Mouse (Mus musculus): ENCODE data around the gene Gli2. TPM values are rescaled to one million over a fixed set of nuclear protein-coding genes. Genes with fewer than 3 reads are reported as not detected.

Gene Gli2
- polyA plus RNA-seq, 1 experiment from 2014 or later, result 4.0 TPM

DNA sequence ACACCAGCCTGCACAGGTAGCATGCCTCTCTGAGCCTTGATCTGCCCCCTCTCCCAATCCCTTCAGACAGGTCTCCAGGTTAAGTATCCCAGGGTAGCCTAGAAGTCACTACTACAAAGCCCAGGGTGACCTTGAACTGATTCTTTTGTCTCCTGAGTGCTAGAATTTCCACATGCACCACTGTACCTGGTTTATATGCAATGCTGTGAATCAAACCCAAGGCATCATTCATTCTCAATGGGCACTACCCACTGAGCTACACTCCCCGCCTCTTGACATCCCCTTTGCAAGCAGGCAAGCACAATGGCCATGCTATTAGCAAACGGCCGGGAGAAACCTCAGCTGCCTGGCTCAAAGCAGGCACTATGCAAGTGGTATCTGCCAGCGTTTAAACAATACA is 106.2 kb downstream of the Gli2 start:
- 54% methylated on average over 4 of the region's 4 CpGs for WGBS
- Histone ChIP-seq H3K9me3 (ENCODE audit: control insufficient read depth, low read length) (no peaks in the 10 kb centered on the region), H3K9ac (replicated peaks; ENCODE audit: low read depth, low read length) (no peak overlapping the region), H3K27ac (ENCODE audit: low read length) (no peak overlapping the region), H3K36me3 (ENCODE audit: control insufficient read depth, insufficient read depth) (no peaks in the 10 kb centered on the region), H3K4me2 (ENCODE audit: low read length) (no peak overlapping the region), H3K4me1 (replicated peaks; ENCODE audit: control insufficient read depth, insufficient read depth, low read length) (no peaks in the 10 kb centered on the region), H3K27me3 (replicated peaks; ENCODE audit: control insufficient read depth, insufficient read depth, low read length) (no peaks in the 10 kb centered on the region), H3K4me3 (replicated peaks; ENCODE audit: low read length) (no peak overlapping the region)
- no peak for ATAC-seq

DNA sequence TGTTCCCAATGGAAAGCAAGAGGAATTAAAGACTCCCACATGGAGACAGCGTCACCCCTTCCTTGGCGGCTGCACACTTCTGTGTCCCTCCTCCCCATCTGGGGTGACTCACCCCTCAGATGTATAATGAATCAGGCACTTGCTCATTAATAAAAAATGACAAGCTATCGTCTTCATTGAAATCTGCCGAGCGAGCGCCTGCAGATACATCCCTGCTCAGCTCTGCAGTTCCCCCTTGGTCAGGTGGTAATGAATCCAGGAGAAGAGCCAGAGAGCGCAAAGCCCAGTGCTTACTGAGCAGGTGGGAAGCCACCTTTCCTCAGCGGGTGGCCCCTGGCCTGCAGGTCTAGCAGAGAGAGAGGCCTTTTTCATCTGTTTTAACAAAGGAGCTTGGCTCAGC is 112.1 kb downstream of the Gli2 start:
- Histone ChIP-seq H3K27ac (ENCODE audit: low read length) (no peak overlapping the region), H3K9me3 (ENCODE audit: control insufficient read depth, low read length) (no peaks in the 10 kb centered on the region), H3K27me3 (replicated peaks; ENCODE audit: control insufficient read depth, insufficient read depth, low read length) (no peaks in the 10 kb centered on the region), H3K36me3 (ENCODE audit: control insufficient read depth, insufficient read depth) (no peaks in the 10 kb centered on the region), H3K4me3 (replicated peaks; ENCODE audit: low read length) (no peak overlapping the region), H3K9ac (replicated peaks; ENCODE audit: low read depth, low read length) (no peak overlapping the region), H3K4me1 (replicated peaks; ENCODE audit: control insufficient read depth, insufficient read depth, low read length) (peaks cover 17% of the 10 kb centered on the region), H3K4me2 (ENCODE audit: low read length) (no peak overlapping the region)
- 40% methylated on average over 8 of the region's 8 CpGs for WGBS
- peak; percentile 16; the same call in 1 of the 2 replicates for ATAC-seq

GRCm38 (mm10) chr1:118940269-118940840 is 113.1 kb downstream of the Gli2 start:
- H3K27me3 ChIP-seq (replicated peaks; ENCODE audit: control insufficient read depth, insufficient read depth, low read length), result no peaks in the 10 kb centered on the region
- no peak overlapping the region for H3K9ac ChIP-seq (replicated peaks; ENCODE audit: low read depth, low read length)
- no peaks in the 10 kb centered on the region for H3K9me3 ChIP-seq (ENCODE audit: control insufficient read depth, low read length)
- peak overlapping the region; percentile 21; the same call in 1 of the 2 replicates for H3K27ac ChIP-seq (ENCODE audit: low read length)
- H3K4me3 ChIP-seq (replicated peaks; ENCODE audit: low read length), result no peak overlapping the region
- peaks cover 25% of the 10 kb centered on the region for H3K4me1 ChIP-seq (replicated peaks; ENCODE audit: control insufficient read depth, insufficient read depth, low read length)
- no peaks in the 10 kb centered on the region for H3K36me3 ChIP-seq (ENCODE audit: control insufficient read depth, insufficient read depth)
- peak; percentile 46 for ATAC-seq
- WGBS, result 8% methylated on average over 5 of the region's 5 CpGs
- no peak overlapping the region for H3K4me2 ChIP-seq (ENCODE audit: low read length)

- H3K27me3 ChIP-seq (replicated peaks; ENCODE audit: control insufficient read depth, insufficient read depth, low read length), result no peaks in the 10 kb centered on the region
- H3K4me3 ChIP-seq (replicated peaks; ENCODE audit: low read length), result no peak overlapping the region
- 76% methylated on average over 4 of the region's 4 CpGs for WGBS
- H3K4me1 ChIP-seq (replicated peaks; ENCODE audit: control insufficient read depth, insufficient read depth, low read length), result peaks cover 28% of the 10 kb centered on the region
- H3K4me2 ChIP-seq (ENCODE audit: low read length), result no peak overlapping the region
- no peak overlapping the region for H3K9ac ChIP-seq (replicated peaks; ENCODE audit: low read depth, low read length)
- H3K36me3 ChIP-seq (ENCODE audit: control insufficient read depth, insufficient read depth), result no peaks in the 10 kb centered on the region
- H3K27ac ChIP-seq (ENCODE audit: low read length), result no peak overlapping the region
- no peaks in the 10 kb centered on the region for H3K9me3 ChIP-seq (ENCODE audit: control insufficient read depth, low read length)
- ATAC-seq, result no peak
These were observed 115.2 kb downstream of the Gli2 start for GRCm38 (mm10) chr1:118938206-118938605.

GRCm38 (mm10) chr1:118936108-118936507 is 117.3 kb downstream of the Gli2 start:
- Histone ChIP-seq H3K9ac (replicated peaks; ENCODE audit: low read depth, low read length) (no peak overlapping the region; the same call in 1 of the 2 replicates), H3K27ac (ENCODE audit: low read length) (no peak overlapping the region; the same call in 1 of the 2 replicates), H3K4me2 (ENCODE audit: low read length) (no peak overlapping the region), H3K9me3 (ENCODE audit: control insufficient read depth, low read length) (no peaks in the 10 kb centered on the region), H3K4me3 (replicated peaks; ENCODE audit: low read length) (no peak overlapping the region), H3K4me1 (replicated peaks; ENCODE audit: control insufficient read depth, insufficient read depth, low read length) (peaks cover 22% of the 10 kb centered on the region), H3K27me3 (replicated peaks; ENCODE audit: control insufficient read depth, insufficient read depth, low read length) (no peaks in the 10 kb centered on the region), H3K36me3 (ENCODE audit: control insufficient read depth, insufficient read depth) (no peaks in the 10 kb centered on the region)
- 8% methylated on average over 4 of the region's 4 CpGs for WGBS
- peak; percentile 73 for ATAC-seq

- H3K4me2 ChIP-seq (ENCODE audit: low read length), result no peak overlapping the region
- no peak overlapping the region for H3K27ac ChIP-seq (ENCODE audit: low read length)
- no peak for ATAC-seq
These were observed 117.9 kb downstream of the Gli2 start for GRCm38 (mm10) chr1:118935518-118935917.

DNA sequence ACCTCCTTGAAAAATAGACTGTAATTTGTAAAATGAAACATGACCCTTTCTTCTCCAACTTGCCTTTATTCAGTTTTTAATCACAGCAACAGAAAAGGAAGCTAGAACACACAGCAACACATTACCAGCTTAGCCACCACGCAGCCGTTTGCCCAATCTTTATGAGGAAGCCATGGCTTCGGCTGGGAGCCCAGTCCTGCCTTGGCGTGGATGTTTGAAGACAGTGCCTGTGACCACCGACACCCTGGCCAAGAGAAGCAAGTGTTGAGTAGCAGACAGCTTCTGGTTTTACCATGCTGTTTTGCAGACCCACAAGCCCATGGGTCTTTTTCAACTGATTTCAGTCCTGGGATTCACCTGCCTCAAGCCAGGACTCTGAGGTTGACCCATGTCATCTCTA is 121.3 kb downstream of the Gli2 start:
- Histone ChIP-seq H3K4me3 (replicated peaks; ENCODE audit: low read length) (no peak overlapping the region), H3K36me3 (ENCODE audit: control insufficient read depth, insufficient read depth) (no peaks in the 10 kb centered on the region), H3K4me1 (replicated peaks; ENCODE audit: control insufficient read depth, insufficient read depth, low read length) (peaks cover 12% of the 10 kb centered on the region), H3K4me2 (ENCODE audit: low read length) (no peak overlapping the region), H3K27ac (ENCODE audit: low read length) (no peak overlapping the region), H3K9ac (replicated peaks; ENCODE audit: low read depth, low read length) (no peak overlapping the region), H3K9me3 (ENCODE audit: control insufficient read depth, low read length) (no peaks in the 10 kb centered on the region), H3K27me3 (replicated peaks; ENCODE audit: control insufficient read depth, insufficient read depth, low read length) (no peaks in the 10 kb centered on the region)
- no peak for ATAC-seq
- WGBS, result 91% methylated on average over 5 of the region's 5 CpGs

More at GRCm38 (mm10) chr1:118935518-118935917, 117.9 kb downstream of the Gli2 start:
- no peaks in the 10 kb centered on the region for H3K9me3 ChIP-seq (ENCODE audit: control insufficient read depth, low read length)
- no peak overlapping the region for H3K4me3 ChIP-seq (replicated peaks; ENCODE audit: low read length)
- 46% methylated on average over 6 of the region's 6 CpGs for WGBS
- H3K27me3 ChIP-seq (replicated peaks; ENCODE audit: control insufficient read depth, insufficient read depth, low read length), result no peaks in the 10 kb centered on the region
- no peaks in the 10 kb centered on the region for H3K36me3 ChIP-seq (ENCODE audit: control insufficient read depth, insufficient read depth)
- no peak overlapping the region for H3K9ac ChIP-seq (replicated peaks; ENCODE audit: low read depth, low read length)
- H3K4me1 ChIP-seq (replicated peaks; ENCODE audit: control insufficient read depth, insufficient read depth, low read length), result peaks cover 16% of the 10 kb centered on the region

GRCm38 (mm10) chr1:118927543-118928354 is 125.7 kb downstream of the Gli2 start:
- H3K27me3 ChIP-seq (replicated peaks; ENCODE audit: control insufficient read depth, insufficient read depth, low read length), result no peaks in the 10 kb centered on the region
- no peak overlapping the region for H3K9ac ChIP-seq (replicated peaks; ENCODE audit: low read depth, low read length)
- H3K9me3 ChIP-seq (ENCODE audit: control insufficient read depth, low read length), result no peaks in the 10 kb centered on the region
- H3K27ac ChIP-seq (ENCODE audit: low read length), result no peak overlapping the region
- no peak overlapping the region for H3K4me3 ChIP-seq (replicated peaks; ENCODE audit: low read length)
- H3K36me3 ChIP-seq (ENCODE audit: control insufficient read depth, insufficient read depth), result no peaks in the 10 kb centered on the region
- ATAC-seq, result no peak
- 60% methylated on average over 12 of the region's 12 CpGs for WGBS
- no peak overlapping the region for H3K4me2 ChIP-seq (ENCODE audit: low read length)
- no peaks in the 10 kb centered on the region for H3K4me1 ChIP-seq (replicated peaks; ENCODE audit: control insufficient read depth, insufficient read depth, low read length)

- Histone ChIP-seq H3K4me3 (replicated peaks; ENCODE audit: low read length) (no peak overlapping the region), H3K36me3 (ENCODE audit: control insufficient read depth, insufficient read depth) (no peaks in the 10 kb centered on the region), H3K27ac (ENCODE audit: low read length) (no peak overlapping the region), H3K4me1 (replicated peaks; ENCODE audit: control insufficient read depth, insufficient read depth, low read length) (peaks cover 4% of the 10 kb centered on the region; the same call in 1 of the 2 replicates), H3K4me2 (ENCODE audit: low read length) (no peak overlapping the region), H3K9ac (replicated peaks; ENCODE audit: low read depth, low read length) (no peak overlapping the region), H3K27me3 (replicated peaks; ENCODE audit: control insufficient read depth, insufficient read depth, low read length) (no peaks in the 10 kb centered on the region), H3K9me3 (ENCODE audit: control insufficient read depth, low read length) (no peaks in the 10 kb centered on the region)
- 81% methylated on average over 7 of the region's 7 CpGs for WGBS
- no peak for ATAC-seq
These were observed 126.9 kb downstream of the Gli2 start for GRCm38 (mm10) chr1:118926556-118926955.
